Mouse (Mus musculus) brown adipose tissue, adult 24 weeks (tissue): ENCODE data around the gene Fars2. TPM values are rescaled to one million over a fixed set of nuclear protein-coding genes. Genes with fewer than 3 reads are reported as not detected.
"Not testable (repeated sequence)": the region's sequence is repeated elsewhere in the genome, so short reads cannot be mapped to it uniquely, and the experiment has no call there.

Source experiments
- H3K27ac ChIP-seq: fragments of 200-500 bp; replicated peaks from 2 replicates; pipeline ENCODE4 v1.5.1; 2012; ENCODE audit warnings: low read depth, mild to moderate bottlenecking, low read length
- H3K4me1 ChIP-seq: fragments of 200-500 bp; 2 replicates; pipeline ENCODE4 v1.6.1; 2012; ENCODE audit warnings: low read length, mixed read lengths; ENCODE audit not compliant: control insufficient read depth, insufficient read depth, insufficient read length
- H3K4me3 ChIP-seq: fragments of 200-500 bp; 2 replicates; pipeline ENCODE4 v1.5.1; 2012; ENCODE audit warnings: low read depth, mild to moderate bottlenecking, low read length, moderate library complexity; ENCODE audit not compliant: insufficient read depth
- polyA plus RNA-seq: library from polyadenylated mRNA; stranded (reverse); fragments of >200 nt; gene quantifications from 2 replicates; pipeline ENCODE4 v1.2.4, GENCODE M21; 2012; ENCODE audit not compliant: missing spikeins, insufficient read depth, insufficient read length

Fars2 gene
- polyA plus RNA-seq, 1 experiment: 91.4 TPM

DNA sequence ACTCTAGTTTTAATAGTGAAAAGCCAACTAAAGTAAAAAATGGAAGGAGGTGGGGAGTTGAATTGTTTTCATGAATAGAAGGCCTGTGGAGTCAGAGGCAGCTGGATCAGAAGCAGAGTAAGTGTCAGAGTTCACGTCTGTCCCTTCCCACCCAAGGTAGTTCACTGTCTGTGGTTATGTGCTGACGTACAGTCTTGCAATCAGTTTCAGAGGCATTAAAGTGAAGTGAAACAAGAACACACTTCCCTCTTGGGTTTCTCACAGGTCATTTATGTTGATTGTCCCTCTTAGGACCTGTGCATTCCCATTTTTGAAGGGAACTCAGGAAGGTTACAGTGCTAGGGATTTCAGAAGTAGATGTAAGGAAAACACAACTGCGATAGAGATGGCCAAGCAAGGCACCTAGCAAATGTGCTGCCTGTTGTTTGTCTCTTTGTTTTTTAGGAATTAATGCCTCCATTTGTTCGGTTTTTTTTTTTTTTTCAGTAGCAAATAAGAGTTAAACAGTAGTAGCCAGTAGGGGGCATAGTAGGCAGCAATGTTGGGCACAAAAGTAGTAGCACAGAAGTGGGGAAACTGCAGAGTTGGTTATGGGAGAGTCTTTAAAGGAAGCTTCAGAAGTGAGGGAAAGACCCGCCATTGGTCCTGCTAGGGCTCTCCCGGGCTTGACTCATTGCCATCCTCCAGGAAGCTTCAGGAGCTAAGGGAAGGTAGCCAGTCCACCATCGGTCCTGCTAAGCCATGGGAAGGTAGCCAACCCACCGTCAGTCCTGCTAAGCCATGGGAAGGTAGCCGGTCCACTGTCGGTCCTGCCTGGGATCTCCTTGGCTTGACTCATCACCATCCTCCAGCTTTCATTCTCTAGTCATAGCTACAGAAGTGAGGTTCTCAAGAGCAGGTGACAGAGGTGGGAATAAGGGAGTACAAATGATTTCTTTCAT, 197.9 kb downstream of the Fars2 start:
- Histone ChIP-seq H3K4me1 (peaks cover 4% of the 10 kb centered on the region; the same call in 1 of the 2 replicates), H3K27ac (no peak overlapping the region), H3K4me3 (no peak overlapping the region)

DNA sequence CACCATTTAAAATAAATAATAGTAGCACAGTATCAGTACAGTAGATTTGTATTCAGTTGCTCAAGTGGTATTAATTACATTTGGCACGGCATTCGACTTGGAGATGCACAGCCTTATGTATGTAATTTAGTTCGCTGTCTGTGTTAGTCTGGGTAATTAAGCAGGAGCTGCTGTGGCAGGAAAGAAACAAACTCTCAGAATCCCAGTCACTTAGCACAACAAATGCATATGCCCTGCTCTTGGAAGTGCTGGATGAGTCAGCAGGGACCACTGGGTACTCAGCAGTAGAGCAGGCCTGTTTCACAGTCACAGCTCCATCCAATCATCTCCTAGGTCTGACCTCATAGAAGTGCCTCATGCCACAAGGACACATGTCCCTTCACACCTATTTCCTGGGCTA, 200.6 kb downstream of the Fars2 start:
- no peak overlapping the region for H3K27ac ChIP-seq
- H3K4me3 ChIP-seq: no peak overlapping the region
- peaks cover 4% of the 10 kb centered on the region; the same call in 1 of the 2 replicates for H3K4me1 ChIP-seq

DNA sequence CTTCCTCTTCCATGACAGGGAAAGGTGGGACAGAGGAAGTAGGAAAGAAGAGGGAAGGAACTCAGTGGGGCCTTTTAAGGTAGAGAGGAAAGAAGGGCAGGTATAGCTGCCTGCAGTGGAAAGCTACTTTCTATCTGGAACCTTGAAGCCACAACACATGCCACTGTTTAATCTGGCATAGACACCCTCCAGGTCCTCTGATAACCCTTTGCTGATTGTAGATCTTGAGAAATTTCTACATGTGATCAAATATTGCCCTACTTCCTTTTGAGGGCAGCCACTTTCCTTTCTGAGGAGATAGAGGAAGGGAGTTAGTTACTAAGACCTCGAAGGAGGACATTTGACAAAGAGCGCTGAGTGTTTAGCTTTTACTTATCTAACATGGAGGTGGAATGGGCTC, 207.4 kb downstream of the Fars2 start:
- H3K4me1 ChIP-seq: 0 out of 2 replicates have a peak, but pooled peaks cover under 1% of the 10 kb centered on the region
- H3K27ac ChIP-seq: no peak overlapping the region

DNA sequence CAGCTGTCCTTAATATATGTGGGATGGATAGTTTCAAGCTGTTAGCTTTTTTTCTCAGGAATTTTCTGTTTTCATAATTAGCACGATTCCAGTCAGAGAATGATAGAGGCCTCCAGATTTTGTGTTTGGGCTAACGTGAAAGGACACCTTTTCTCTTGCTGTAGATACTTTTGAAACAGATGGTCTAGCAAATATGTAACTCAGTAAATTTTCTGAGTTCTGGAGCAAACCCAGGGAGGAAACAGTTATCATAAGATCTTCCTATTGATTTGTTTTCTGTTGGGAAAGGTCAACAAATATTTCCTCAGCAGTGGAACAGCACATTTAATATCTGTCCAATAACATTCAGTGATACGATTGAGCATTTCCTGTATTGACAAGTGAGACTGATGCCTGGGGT, 209.3 kb downstream of the Fars2 start:
- H3K4me3 ChIP-seq: no peak overlapping the region
- H3K27ac ChIP-seq: no peak overlapping the region
- peaks cover 4% of the 10 kb centered on the region; the same call in 1 of the 2 replicates for H3K4me1 ChIP-seq

More for the DNA sequence above, 207.4 kb downstream of the Fars2 start:
- no peak overlapping the region for H3K4me3 ChIP-seq

DNA sequence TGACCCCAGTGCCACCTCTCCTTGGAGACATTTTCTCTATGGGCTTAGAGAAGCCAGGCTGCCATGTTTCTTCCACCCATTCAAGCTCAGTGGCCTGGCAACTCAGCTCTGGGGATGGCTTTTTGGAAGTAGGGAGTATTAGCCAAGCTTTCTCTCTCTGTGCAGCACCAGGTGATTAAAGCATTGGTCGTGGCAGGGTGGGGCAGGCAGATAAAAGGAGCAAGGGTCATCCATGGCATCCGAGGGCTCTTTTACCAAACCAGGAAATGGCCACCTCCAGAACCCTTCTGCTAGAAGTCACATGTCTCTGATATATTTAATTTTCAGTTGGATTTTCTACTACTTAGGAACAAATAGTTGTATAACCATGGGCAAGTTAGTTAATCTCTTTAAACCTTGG, 212.7 kb downstream of the Fars2 start:
- Histone ChIP-seq H3K27ac (no peak overlapping the region), H3K4me1 (peaks cover 4% of the 10 kb centered on the region; the same call in 1 of the 2 replicates), H3K4me3 (no peak overlapping the region)

DNA sequence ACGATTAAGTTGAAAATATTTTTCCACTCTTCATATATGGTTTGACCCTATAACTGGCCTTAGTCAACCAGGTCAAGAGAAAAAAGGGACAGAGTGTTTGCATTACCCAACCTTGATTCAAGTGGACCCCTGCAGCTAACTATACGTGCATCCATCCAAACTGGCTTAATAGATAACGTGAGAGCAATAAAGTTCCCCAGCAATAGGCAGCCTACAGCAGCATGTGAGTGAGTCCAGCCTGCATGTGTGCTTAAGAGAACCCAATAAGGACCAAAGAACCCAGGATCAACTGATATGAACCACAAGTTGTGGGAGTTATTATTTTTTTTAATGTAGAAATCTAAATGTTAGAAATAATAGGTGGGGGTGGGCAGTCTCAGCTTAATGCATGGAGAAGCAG, 213.3 kb downstream of the Fars2 start:
- H3K4me3 ChIP-seq: no peak overlapping the region
- no peak overlapping the region for H3K27ac ChIP-seq

DNA sequence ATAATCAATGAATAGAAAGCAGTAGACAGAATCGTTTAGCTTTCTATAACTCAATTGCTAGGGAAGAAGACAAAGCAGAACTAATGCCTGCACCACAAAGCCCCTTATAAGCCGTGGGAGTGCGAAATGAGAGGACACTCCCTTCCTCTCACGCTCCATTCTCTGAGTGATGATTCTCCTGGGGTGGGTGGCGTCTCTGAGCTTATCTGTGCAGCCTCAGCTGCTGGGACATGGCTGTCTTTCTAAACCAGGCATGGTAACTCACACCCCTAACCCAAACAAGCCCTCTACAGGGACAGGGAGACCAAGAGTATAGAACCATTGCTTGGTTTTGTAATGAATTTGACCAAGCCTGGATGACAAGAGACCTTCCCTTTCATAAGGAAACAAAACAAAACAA, 217.5 kb downstream of the Fars2 start:
- Histone ChIP-seq H3K4me1 (peaks cover 2% of the 10 kb centered on the region; the same call in 1 of the 2 replicates), H3K4me3 (no peak overlapping the region), H3K27ac (no peak overlapping the region)

More for the DNA sequence above, 213.3 kb downstream of the Fars2 start:
- H3K4me1 ChIP-seq: peaks cover 4% of the 10 kb centered on the region; the same call in 1 of the 2 replicates

DNA sequence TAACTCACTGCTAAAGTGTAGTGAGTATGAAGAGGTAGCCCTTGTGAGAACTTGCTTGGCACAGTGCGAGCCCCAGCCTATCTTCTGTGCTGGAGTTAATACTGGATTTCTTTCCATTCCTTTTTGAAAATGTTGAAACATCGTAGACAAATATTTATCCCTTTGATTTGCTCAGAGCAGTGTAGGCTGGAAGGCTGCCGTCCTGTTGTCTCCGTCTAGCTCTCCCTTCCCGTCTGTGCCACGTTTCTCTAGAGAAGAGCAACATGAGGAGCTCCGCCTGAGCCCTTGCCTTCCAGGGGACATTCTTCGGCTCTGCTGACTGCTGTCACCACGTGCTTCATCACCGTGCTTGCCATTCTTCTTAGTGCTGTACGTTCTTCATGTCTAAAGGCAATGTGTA, 234.3 kb downstream of the Fars2 start:
- no peaks in the 10 kb centered on the region for H3K4me1 ChIP-seq
- H3K4me3 ChIP-seq: no peak overlapping the region
- no peak overlapping the region for H3K27ac ChIP-seq

DNA sequence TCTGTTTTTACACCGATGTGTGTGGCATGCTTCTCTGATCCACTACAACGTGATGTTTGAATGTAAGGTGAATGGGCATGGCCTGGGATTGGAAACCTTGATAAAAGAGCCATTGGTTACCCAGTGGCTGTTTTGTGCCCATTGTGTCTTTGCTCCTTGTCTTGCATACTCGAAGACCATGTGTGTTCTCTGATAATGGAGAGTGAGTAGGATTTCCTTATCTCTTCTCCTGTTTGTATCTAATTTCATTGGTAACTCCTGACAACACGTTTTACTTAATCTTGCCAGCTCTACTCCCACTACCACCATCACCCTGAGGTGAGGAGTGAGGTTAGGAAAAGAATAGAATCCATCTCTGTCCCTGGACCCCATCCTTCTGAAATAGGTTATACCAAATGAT, 240.3 kb downstream of the Fars2 start:
- Histone ChIP-seq H3K4me3 (no peak overlapping the region), H3K27ac (no peak overlapping the region), H3K4me1 (no peaks in the 10 kb centered on the region)

DNA sequence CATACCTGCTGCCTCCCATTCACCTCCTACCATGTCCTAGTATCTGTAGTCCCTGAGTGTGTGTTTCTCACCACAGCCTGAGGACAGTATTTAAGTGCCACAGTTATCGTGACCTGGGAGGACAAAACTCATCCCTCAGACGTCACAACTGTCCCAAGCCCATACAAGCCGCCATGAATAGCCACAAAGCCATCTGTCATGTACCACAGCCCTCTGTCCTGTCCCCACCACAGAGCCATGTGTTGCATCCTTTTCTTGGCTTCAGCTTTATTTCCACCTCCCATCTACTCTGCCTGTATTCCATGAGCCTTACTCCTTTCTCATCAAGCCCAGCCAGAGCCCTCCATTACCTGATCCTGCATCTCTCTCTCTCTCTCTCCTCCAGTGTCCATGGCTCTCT, 244.2 kb downstream of the Fars2 start:
- no peaks in the 10 kb centered on the region for H3K4me1 ChIP-seq
- H3K4me3 ChIP-seq: no peak overlapping the region
- no peak overlapping the region for H3K27ac ChIP-seq

DNA sequence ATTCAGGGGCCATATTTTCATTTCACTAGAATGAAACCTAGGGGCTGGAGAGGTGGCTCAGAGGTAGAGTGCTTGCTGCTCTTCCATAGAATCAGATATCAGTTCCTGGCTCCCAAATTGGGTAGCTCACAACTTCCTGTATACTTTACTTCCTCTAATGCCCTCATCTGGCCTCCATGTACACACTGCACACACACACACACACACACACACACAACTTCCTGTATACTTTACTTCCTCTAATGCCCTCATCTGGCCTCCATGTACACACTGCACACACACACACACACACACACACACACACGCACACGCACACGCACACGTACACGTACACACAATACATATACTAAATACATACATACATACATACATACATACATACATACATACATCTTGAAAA, 248.5 kb downstream of the Fars2 start:
- not testable (repeated sequence) for H3K4me3 ChIP-seq, H3K27ac ChIP-seq, H3K4me1 ChIP-seq

DNA sequence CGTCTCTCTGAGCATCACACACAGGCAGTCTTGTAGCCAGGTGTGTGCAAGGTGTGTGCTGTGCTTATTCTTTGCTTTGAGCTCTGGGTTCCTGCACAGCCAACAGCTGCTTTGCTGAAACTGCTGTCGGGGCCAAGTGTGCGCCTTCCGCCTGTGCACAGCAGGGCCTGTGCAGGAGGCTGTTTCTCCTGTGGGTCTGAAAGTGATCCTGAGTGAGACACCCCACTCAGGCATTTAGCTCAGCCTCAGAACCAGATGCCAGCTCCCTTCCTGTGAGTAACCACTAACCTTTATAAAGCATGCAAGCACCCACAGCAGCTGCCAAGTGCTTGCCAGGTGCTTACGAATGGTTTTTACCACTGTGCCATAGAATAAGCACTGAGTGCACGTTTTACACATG, 249.1 kb downstream of the Fars2 start:
- Histone ChIP-seq H3K4me1 (no peaks in the 10 kb centered on the region), H3K27ac (no peak overlapping the region), H3K4me3 (no peak overlapping the region)

DNA sequence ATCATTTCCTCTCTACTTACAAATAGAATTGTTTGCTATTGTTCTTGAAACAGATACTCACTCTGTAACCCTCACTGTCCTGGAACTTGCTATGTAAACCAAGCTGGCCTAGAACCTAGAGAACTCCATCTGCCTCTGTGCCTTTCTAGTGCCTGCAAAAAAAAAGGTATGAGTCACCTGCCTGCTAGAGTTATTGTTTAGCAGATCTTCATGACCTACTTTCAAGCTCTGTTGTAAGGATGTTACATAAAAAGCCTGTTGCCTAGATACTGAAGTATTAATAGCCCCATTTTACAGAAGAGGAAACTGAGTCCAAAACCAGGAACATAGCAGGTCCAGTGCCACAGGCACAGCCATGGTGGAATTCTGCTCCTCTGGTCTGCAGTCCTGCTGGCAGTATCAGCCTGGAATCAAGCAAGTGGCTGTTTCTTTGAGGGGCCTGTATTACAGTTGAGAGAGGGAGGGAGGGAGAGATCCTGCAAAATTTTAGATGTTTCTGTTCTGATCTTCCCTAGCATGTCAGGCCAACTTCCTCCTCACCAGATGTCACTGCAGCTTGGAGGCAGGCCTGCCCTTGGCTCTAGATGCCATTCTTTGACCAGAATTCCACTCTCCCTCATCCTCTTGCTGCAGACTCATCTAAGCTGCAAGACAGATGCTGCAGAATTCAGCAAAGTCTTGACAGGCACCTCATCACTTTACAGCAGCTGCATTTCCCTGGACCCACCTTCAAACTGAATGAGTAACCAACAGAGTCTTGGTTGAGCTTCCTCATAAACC, 250.7 kb downstream of the Fars2 start:
- Histone ChIP-seq H3K27ac (no peak overlapping the region), H3K4me3 (no peak overlapping the region), H3K4me1 (no peaks in the 10 kb centered on the region)

DNA sequence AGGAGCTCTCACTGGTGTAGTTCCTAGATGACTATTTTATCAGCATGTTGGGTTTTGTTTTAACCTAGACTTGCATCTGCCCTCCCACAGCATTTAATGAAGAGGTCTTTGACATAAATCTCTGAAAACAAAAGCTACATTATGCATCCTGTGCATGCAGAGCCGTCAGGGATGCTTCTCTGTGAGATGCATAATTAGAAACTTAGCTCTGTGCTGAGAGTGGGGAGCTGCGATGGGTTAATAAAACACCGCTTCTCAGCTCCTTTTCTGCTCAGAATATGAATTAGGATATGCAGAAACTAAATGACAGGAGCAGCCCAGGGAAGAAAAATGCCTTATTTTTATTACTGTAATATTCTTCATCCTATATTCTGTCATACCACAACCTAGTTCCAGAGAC, 251.6 kb downstream of the Fars2 start:
- Histone ChIP-seq H3K4me1 (no peaks in the 10 kb centered on the region), H3K4me3 (no peak overlapping the region), H3K27ac (no peak overlapping the region)

DNA sequence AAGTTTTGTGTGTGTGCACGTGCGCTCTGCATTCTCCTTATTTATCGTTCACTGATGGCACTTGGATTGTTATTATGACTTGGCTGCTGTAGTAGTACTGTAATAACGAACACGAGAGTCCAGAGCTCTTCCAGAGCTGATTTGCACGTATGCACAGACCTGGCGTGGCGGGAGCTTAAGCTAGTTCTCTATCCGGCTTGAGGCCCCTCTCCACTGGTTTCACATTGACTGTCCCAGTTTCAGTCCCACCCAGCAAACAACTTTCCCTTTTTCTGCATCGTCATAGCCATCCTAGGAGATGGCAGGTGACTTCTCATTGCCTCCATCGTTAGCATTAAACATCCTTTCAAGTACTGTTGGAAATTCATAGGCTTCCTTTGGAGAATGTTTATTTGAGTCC, 252.2 kb downstream of the Fars2 start:
- no peak overlapping the region for H3K4me3 ChIP-seq
- no peak overlapping the region for H3K27ac ChIP-seq
- H3K4me1 ChIP-seq: no peaks in the 10 kb centered on the region
